Mouse (Mus musculus) gonadal fat pad, adult 2 months (tissue): ENCODE data around the gene Kcnn1. TPM values are rescaled to one million over a fixed set of nuclear protein-coding genes. Genes with fewer than 3 reads are reported as not detected.
A peak's percentile ranks its signal among the peaks of the same experiment; 100 is the strongest.
"Not testable (repeated sequence)": the region's sequence is repeated elsewhere in the genome, so short reads cannot be mapped to it uniquely, and the experiment has no call there.

ENCODE experiments used
- DNase-seq: peaks from one replicate; pipeline ENCODE4 v3.0.0-alpha.2; 2012; ENCODE audit warnings: low read depth
- polyA plus RNA-seq: library from polyadenylated mRNA; depleted of rRNA; stranded (reverse); fragments of >200 nt; gene quantifications from 2 replicates; pipeline ENCODE4 v1.2.3, GENCODE M21; 2012; rRNA removed

Gene Kcnn1
- polyA plus RNA-seq = 4.3 and 5.6 TPM in 2 replicates

GRCm38 (mm10) chr8:70862824-70863641 lies at the start of gene Kcnn1:
Gene Kcnn1 (minus strand): TSS chr8:70863258.
- no peak for DNase-seq

- DNase-seq = no peak
Observed at GRCm38 (mm10) chr8:70911596-70911995, 48.5 kb upstream of the Kcnn1 start.

- no peak for DNase-seq
Observed at GRCm38 (mm10) chr8:70907518-70907917, 44.5 kb upstream of the Kcnn1 start.

GRCm38 (mm10) chr8:70905831-70906736 lies 43.0 kb upstream of the Kcnn1 start, which contains the start of gene Map1s:
Gene Map1s (plus strand): TSS chr8:70905932.
- no peak for DNase-seq

GRCm38 (mm10) chr8:70905463-70905830 lies 42.4 kb upstream of the Kcnn1 start:
- no peak for DNase-seq

GRCm38 (mm10) chr8:70904532-70904931 lies 41.5 kb upstream of the Kcnn1 start:
- DNase-seq = no peak

- DNase-seq = no peak
Observed at GRCm38 (mm10) chr8:70903582-70903981, 40.5 kb upstream of the Kcnn1 start.

GRCm38 (mm10) chr8:70903112-70903511 lies 40.1 kb upstream of the Kcnn1 start:
- DNase-seq = no peak

GRCm38 (mm10) chr8:70902211-70902610 lies 39.2 kb upstream of the Kcnn1 start:
- no peak for DNase-seq

GRCm38 (mm10) chr8:70900872-70901387 lies 37.9 kb upstream of the Kcnn1 start:
- no peak for DNase-seq

- DNase-seq = no peak
Observed at GRCm38 (mm10) chr8:70899226-70899625, 36.2 kb upstream of the Kcnn1 start.

GRCm38 (mm10) chr8:70898661-70899198 lies 35.7 kb upstream of the Kcnn1 start:
- DNase-seq = no peak

- DNase-seq = no peak
Observed at GRCm38 (mm10) chr8:70897681-70898413, 34.8 kb upstream of the Kcnn1 start.

GRCm38 (mm10) chr8:70897021-70897680 lies 34.1 kb upstream of the Kcnn1 start, which contains the start of gene Rpl18a:
Gene Rpl18a (minus strand): TSS chr8:70897412.
- DNase-seq = peak; percentile 93

- no peak for DNase-seq
Observed at GRCm38 (mm10) chr8:70896316-70897020, 33.4 kb upstream of the Kcnn1 start.

GRCm38 (mm10) chr8:70895571-70896259 lies 32.7 kb upstream of the Kcnn1 start:
- DNase-seq = not testable (repeated sequence)

- DNase-seq = no peak
Observed at GRCm38 (mm10) chr8:70894771-70895545, 31.9 kb upstream of the Kcnn1 start.

GRCm38 (mm10) chr8:70894385-70894720 lies 31.3 kb upstream of the Kcnn1 start:
- no peak for DNase-seq
